Mouse (Mus musculus): ENCODE data around the gene Tlr3. TPM values are rescaled to one million over a fixed set of nuclear protein-coding genes. Genes with fewer than 3 reads are reported as not detected.

Gene Tlr3
- polyA plus RNA-seq, 1 experiment from 2014 or later = 4.7 TPM

GRCm38 (mm10) chr8:45438899-45439535, 28.1 kb upstream of the Tlr3 start:
- no peak overlapping the region for H3K4me3 ChIP-seq (replicated peaks; ENCODE audit: low read depth, low read length)
- H3K4me1 ChIP-seq (replicated peaks; ENCODE audit: insufficient read depth, low read length) = no peaks in the 10 kb centered on the region
- no peak overlapping the region for H3K27ac ChIP-seq
- no peaks in the 10 kb centered on the region for H3K27me3 ChIP-seq (ENCODE audit: insufficient read depth, low read length)
- no peaks in the 10 kb centered on the region for H3K36me3 ChIP-seq (ENCODE audit: insufficient read depth, low read length)
- no peaks in the 10 kb centered on the region for H3K9me3 ChIP-seq (replicated peaks; ENCODE audit: low read length)
- DNase-seq (ENCODE audit: low spot score) (peak; percentile 92), ATAC-seq (replicated peaks; ENCODE audit: low FRiP score, low read depth) (no peak; the same call in 1 of the 2 replicates)
- no peak overlapping the region for H3K4me2 ChIP-seq (ENCODE audit: low read length)
- 3% methylated on average over 5 of the region's 5 CpGs for WGBS
- peak; percentile 89 for TF ChIP-seq CTCF (IDR thresholded peaks at IDR 0.05; ENCODE audit: low read depth)
- H3K9ac ChIP-seq (ENCODE audit: low read depth, low read length) = no peak overlapping the region

- no peak for ATAC-seq (replicated peaks; ENCODE audit: low FRiP score, low read depth)
- no peak for TF ChIP-seq CTCF (IDR thresholded peaks at IDR 0.05; ENCODE audit: low read depth)
- 90% methylated on average over 7 of the region's 7 CpGs for WGBS
Measured at GRCm38 (mm10) chr8:45420151-45420550, 9.3 kb upstream of the Tlr3 start.

GRCm38 (mm10) chr8:45414965-45415364, 4.1 kb upstream of the Tlr3 start:
- 69% methylated on average over 7 of the region's 7 CpGs for WGBS
- no peak overlapping the region for H3K9ac ChIP-seq (ENCODE audit: low read depth, low read length)
- no peak overlapping the region for H3K4me3 ChIP-seq (replicated peaks; ENCODE audit: low read depth, low read length)
- no peaks in the 10 kb centered on the region for H3K36me3 ChIP-seq (ENCODE audit: insufficient read depth, low read length)
- TF ChIP-seq CTCF (IDR thresholded peaks at IDR 0.05; ENCODE audit: low read depth) = no peak
- H3K4me2 ChIP-seq (ENCODE audit: low read length) = no peak overlapping the region
- DNase-seq (ENCODE audit: low spot score) (no peak), ATAC-seq (replicated peaks; ENCODE audit: low FRiP score, low read depth) (no peak)
- no peaks in the 10 kb centered on the region for H3K9me3 ChIP-seq (replicated peaks; ENCODE audit: low read length)
- 0 out of 2 replicates have a peak, but pooled peaks cover 5% of the 10 kb centered on the region for H3K4me1 ChIP-seq (replicated peaks; ENCODE audit: insufficient read depth, low read length)
- no peaks in the 10 kb centered on the region for H3K27me3 ChIP-seq (ENCODE audit: insufficient read depth, low read length)
- H3K27ac ChIP-seq = no peak overlapping the region

More at GRCm38 (mm10) chr8:45420151-45420550, 9.3 kb upstream of the Tlr3 start:
- Histone ChIP-seq H3K4me1 (replicated peaks; ENCODE audit: insufficient read depth, low read length) (no peaks in the 10 kb centered on the region), H3K4me3 (replicated peaks; ENCODE audit: low read depth, low read length) (no peak overlapping the region), H3K9ac (ENCODE audit: low read depth, low read length) (no peak overlapping the region), H3K36me3 (ENCODE audit: insufficient read depth, low read length) (no peaks in the 10 kb centered on the region), H3K27me3 (ENCODE audit: insufficient read depth, low read length) (no peaks in the 10 kb centered on the region), H3K27ac (no peak overlapping the region), H3K4me2 (ENCODE audit: low read length) (no peak overlapping the region), H3K9me3 (replicated peaks; ENCODE audit: low read length) (no peaks in the 10 kb centered on the region)
- DNase-seq (ENCODE audit: low spot score) = no peak

GRCm38 (mm10) chr8:45410146-45410880, 567 bp downstream of the Tlr3 start:
- Histone ChIP-seq H3K9me3 (replicated peaks; ENCODE audit: low read length) (no peaks in the 10 kb centered on the region), H3K4me3 (replicated peaks; ENCODE audit: low read depth, low read length) (peak overlapping the region; percentile 46), H3K27ac (peak overlapping the region; percentile 87), H3K4me2 (ENCODE audit: low read length) (peak overlapping the region; percentile 63), H3K9ac (ENCODE audit: low read depth, low read length) (peak overlapping the region; percentile 69), H3K27me3 (ENCODE audit: insufficient read depth, low read length) (no peaks in the 10 kb centered on the region), H3K36me3 (ENCODE audit: insufficient read depth, low read length) (no peaks in the 10 kb centered on the region), H3K4me1 (replicated peaks; ENCODE audit: insufficient read depth, low read length) (0 out of 2 replicates have a peak, but pooled peaks cover 5% of the 10 kb centered on the region)
- DNase-seq (ENCODE audit: low spot score) = peak; percentile 84
- peak; percentile 56 for TF ChIP-seq CTCF (IDR thresholded peaks at IDR 0.05; ENCODE audit: low read depth)
- peak; percentile 96 for ATAC-seq (replicated peaks; ENCODE audit: low FRiP score, low read depth)
- 10% methylated on average over 18 of the region's 18 CpGs for WGBS

- peak overlapping the region; percentile 63 for H3K4me2 ChIP-seq (ENCODE audit: low read length)
- H3K36me3 ChIP-seq (ENCODE audit: insufficient read depth, low read length) = no peaks in the 10 kb centered on the region
- ATAC-seq (replicated peaks; ENCODE audit: low FRiP score, low read depth) (no peak), DNase-seq (ENCODE audit: low spot score) (no peak)
- no peaks in the 10 kb centered on the region for H3K27me3 ChIP-seq (ENCODE audit: insufficient read depth, low read length)
- 0 out of 2 replicates have a peak, but pooled peaks cover 5% of the 10 kb centered on the region for H3K4me1 ChIP-seq (replicated peaks; ENCODE audit: insufficient read depth, low read length)
- TF ChIP-seq CTCF (IDR thresholded peaks at IDR 0.05; ENCODE audit: low read depth) = no peak
- H3K27ac ChIP-seq = peak overlapping the region; percentile 87
- H3K9ac ChIP-seq (ENCODE audit: low read depth, low read length) = peak overlapping the region; percentile 69
- peak overlapping the region; percentile 46 for H3K4me3 ChIP-seq (replicated peaks; ENCODE audit: low read depth, low read length)
- 51% methylated on average over 4 of the region's 4 CpGs for WGBS
- H3K9me3 ChIP-seq (replicated peaks; ENCODE audit: low read length) = no peaks in the 10 kb centered on the region
Measured at GRCm38 (mm10) chr8:45409702-45410101, 1.2 kb downstream of the Tlr3 start.

- H3K4me1 ChIP-seq (replicated peaks; ENCODE audit: insufficient read depth, low read length) = 0 out of 2 replicates have a peak, but pooled peaks cover 8% of the 10 kb centered on the region
- H3K36me3 ChIP-seq (ENCODE audit: insufficient read depth, low read length) = no peaks in the 10 kb centered on the region
- ATAC-seq (replicated peaks; ENCODE audit: low FRiP score, low read depth) (no peak), DNase-seq (ENCODE audit: low spot score) (no peak)
- H3K27me3 ChIP-seq (ENCODE audit: insufficient read depth, low read length) = no peaks in the 10 kb centered on the region
- H3K27ac ChIP-seq = no peak overlapping the region
- H3K4me3 ChIP-seq (replicated peaks; ENCODE audit: low read depth, low read length) = no peak overlapping the region
- no peak overlapping the region for H3K4me2 ChIP-seq (ENCODE audit: low read length)
- 53% methylated on average over 1 of the region's 1 CpGs for WGBS
- TF ChIP-seq CTCF (IDR thresholded peaks at IDR 0.05; ENCODE audit: low read depth) = no peak
- H3K9me3 ChIP-seq (replicated peaks; ENCODE audit: low read length) = no peaks in the 10 kb centered on the region
- no peak overlapping the region for H3K9ac ChIP-seq (ENCODE audit: low read depth, low read length)
Measured at GRCm38 (mm10) chr8:45383250-45383649, 27.6 kb downstream of the Tlr3 start.

Data from kidney, postnatal 0 days (tissue).